Mouse (Mus musculus) CH12.LX (cell line): ENCODE data around the gene Gas2l3. TPM values are rescaled to one million over a fixed set of nuclear protein-coding genes. Genes with fewer than 3 reads are reported as not detected.

Experiments used
- DNase-seq: peaks from one replicate; pipeline ENCODE4 v3.0.0-alpha.2; 2013; ENCODE audit errors: extremely low read depth
- H3K27ac ChIP-seq: 2 replicates; pipeline ENCODE4 v1.5.1; 2012; ENCODE audit warnings: low read depth, mild to moderate bottlenecking, control low read depth, moderate library complexity; ENCODE audit not compliant: insufficient read depth
- H3K27me3 ChIP-seq: replicated peaks from 2 replicates; pipeline ENCODE3; 2012; ENCODE audit warnings: inconsistent platforms
- H3K36me3 ChIP-seq, 2 experiments: replicated peaks in 1 of 2; 2 replicates each; pipeline versions ENCODE3 to v1.6.1; 2012; ENCODE audit warnings: inconsistent platforms in 1 of 2, low read length in 1 of 2, mild to moderate bottlenecking in 1 of 2, mixed read lengths in 1 of 2, moderate library complexity in 1 of 2; ENCODE audit not compliant: control insufficient read depth in 1 of 2, insufficient read depth in 1 of 2
- H3K4me1 ChIP-seq, 2 experiments: 2 replicates each; pipeline ENCODE4 v1.6.1; 2012; ENCODE audit warnings: inconsistent platforms in 1 of 2, moderate library complexity in 1 of 2; ENCODE audit not compliant: insufficient read depth in 2 of 2, control insufficient read depth in 1 of 2
- H3K4me2 ChIP-seq: 2 replicates; pipeline ENCODE4 v1.6.1; 2012; ENCODE audit warnings: low read depth, mild to moderate bottlenecking, control low read depth; ENCODE audit not compliant: poor library complexity, insufficient read depth, severe bottlenecking
- H3K4me3 ChIP-seq, 3 experiments: fragments of 150-350 bp in 1 of 3; sonication (generic) in 1 of 3; replicated peaks in 1 of 3; 2 replicates each; pipeline versions ENCODE3 to v1.5.1; 2011 to 2012; ENCODE audit warnings: low read depth in 2 of 3, low read length in 2 of 3, mild to moderate bottlenecking in 2 of 3, moderate library complexity in 2 of 3, control low read depth in 1 of 3, improper control_type of control experiment in 1 of 3, inconsistent platforms in 1 of 3, mixed read lengths in 1 of 3; ENCODE audit not compliant: poor library complexity in 1 of 3
- H3K79me2 ChIP-seq: replicated peaks from 2 replicates; pipeline ENCODE4 v1.6.1; 2012; ENCODE audit warnings: mild to moderate bottlenecking, moderate library complexity; ENCODE audit not compliant: control insufficient read depth, poor library complexity, insufficient read depth, severe bottlenecking; ENCODE audit errors: extremely low read depth
- H3K9ac ChIP-seq: 2 replicates; pipeline ENCODE4 v1.6.1; 2012; ENCODE audit warnings: low read depth, mild to moderate bottlenecking, control low read depth, moderate library complexity; ENCODE audit not compliant: insufficient read depth
- H3K9me3 ChIP-seq: replicated peaks from 2 replicates; pipeline ENCODE3; 2012; ENCODE audit warnings: low read length, inconsistent platforms, mixed read lengths
- CTCF ChIP-seq, 2 experiments: IDR thresholded peaks in 1 of 2; conservative IDR thresholded peaks in 1 of 2; 2 replicates each; pipeline ENCODE4 v1.5.1; 2011 to 2012; ENCODE audit warnings: low read depth in 2 of 2, low read length in 2 of 2, improper control_type of control experiment in 1 of 2, inconsistent platforms in 1 of 2, mild to moderate bottlenecking in 1 of 2, moderate library complexity in 1 of 2
- E2F4 ChIP-seq: IDR thresholded peaks from 2 replicates; pipeline ENCODE4 v1.6.1; 2011; ENCODE audit warnings: low read depth, low read length, improper control_type of control experiment; ENCODE audit not compliant: insufficient replicate concordance
- EP300 ChIP-seq: IDR thresholded peaks from 2 replicates; pipeline ENCODE4 v1.6.1; 2011; ENCODE audit warnings: low read length, improper control_type of control experiment
- ETS1 ChIP-seq: conservative IDR thresholded peaks from 2 replicates; pipeline ENCODE4 v1.6.1; 2012; ENCODE audit warnings: low read depth, mild to moderate bottlenecking, inconsistent platforms, low read length, improper control_type of control experiment, moderate library complexity
- GABPA ChIP-seq: IDR thresholded peaks from 2 replicates; pipeline ENCODE4 v1.6.1; 2012; ENCODE audit warnings: low read depth, low read length, improper control_type of control experiment, inconsistent platforms; ENCODE audit not compliant: insufficient replicate concordance
- IRF4 ChIP-seq: IDR thresholded peaks from 2 replicates; pipeline ENCODE4 v1.6.1; 2014; ENCODE audit warnings: low read depth, mild to moderate bottlenecking, inconsistent platforms, low read length, improper control_type of control experiment
- JUN ChIP-seq: IDR thresholded peaks from 2 replicates; pipeline ENCODE4 v1.6.1; 2011; ENCODE audit warnings: low read depth, mild to moderate bottlenecking, low read length, improper control_type of control experiment, moderate library complexity; ENCODE audit not compliant: insufficient read depth
- KAT2A ChIP-seq: IDR thresholded peaks from 2 replicates; pipeline ENCODE4 v1.6.1; 2012; ENCODE audit warnings: low read length, improper control_type of control experiment, inconsistent platforms; ENCODE audit not compliant: insufficient replicate concordance
- MAFK ChIP-seq: IDR thresholded peaks from 2 replicates; pipeline ENCODE4 v1.6.1; 2011; ENCODE audit warnings: low read length, improper control_type of control experiment; ENCODE audit not compliant: insufficient replicate concordance
- MAX ChIP-seq: IDR thresholded peaks from 2 replicates; pipeline ENCODE4 v1.6.1; 2011; ENCODE audit warnings: low read length, improper control_type of control experiment
- MAZ ChIP-seq: IDR thresholded peaks from 2 replicates; pipeline ENCODE4 v1.6.1; 2012; ENCODE audit warnings: low read depth, mild to moderate bottlenecking, inconsistent platforms, low read length, improper control_type of control experiment, moderate library complexity
- MXI1 ChIP-seq: IDR thresholded peaks from 2 replicates; pipeline ENCODE4 v1.6.1; 2011; ENCODE audit warnings: mild to moderate bottlenecking, low read depth, low read length, improper control_type of control experiment
- MYC ChIP-seq: IDR thresholded peaks from 2 replicates; pipeline ENCODE4 v1.6.1; 2011; ENCODE audit warnings: low read depth, mild to moderate bottlenecking, improper control_type of control experiment, low read length
- NRF1 ChIP-seq: IDR thresholded peaks from 2 replicates; pipeline ENCODE4 v1.6.1; 2014; ENCODE audit warnings: low read depth, mild to moderate bottlenecking, inconsistent platforms, low read length, improper control_type of control experiment, moderate library complexity
- RCOR1 ChIP-seq: conservative IDR thresholded peaks from 2 replicates; pipeline ENCODE4 v1.6.1; 2012; ENCODE audit warnings: low read depth, mild to moderate bottlenecking, inconsistent platforms, low read length, improper control_type of control experiment
- SIN3A ChIP-seq: IDR thresholded peaks from 2 replicates; pipeline ENCODE4 v1.6.1; 2012; ENCODE audit warnings: low read length, improper control_type of control experiment, inconsistent platforms
- TBP ChIP-seq: conservative IDR thresholded peaks from 2 replicates; pipeline ENCODE4 v1.6.1; 2011; ENCODE audit warnings: low read depth, low read length, improper control_type of control experiment
- USF1 ChIP-seq: IDR thresholded peaks from 2 replicates; pipeline ENCODE4 v1.6.1; 2014; ENCODE audit warnings: low read depth, mild to moderate bottlenecking, inconsistent platforms, low read length, improper control_type of control experiment
- ZKSCAN1 ChIP-seq: IDR thresholded peaks from 2 replicates; pipeline ENCODE4 v1.6.1; 2012; ENCODE audit warnings: low read depth, inconsistent platforms, low read length, improper control_type of control experiment, borderline replicate concordance
- ZMIZ1 ChIP-seq: IDR thresholded peaks from 2 replicates; pipeline ENCODE4 v1.6.1; 2012; ENCODE audit warnings: low read depth, mild to moderate bottlenecking, inconsistent platforms, low read length, improper control_type of control experiment
- ZNF384 ChIP-seq: IDR thresholded peaks from 2 replicates; pipeline ENCODE4 v1.6.1; 2012; ENCODE audit warnings: low read depth, low read length, improper control_type of control experiment, inconsistent platforms
- dilution Hi-C: fragments of 300-500 bp; cut with MboI; formaldehyde crosslinking; loops from 2 replicates; pipeline ENCODE4 v1.14.3; 2020; ENCODE audit warnings: low sequenced_read_pairs; ENCODE audit not compliant: extremely low pct_unique_long_range_greater_than_20kb, extremely low pct_ligation_motif_present
- in situ Hi-C: fragments of 300-500 bp; cut with MboI; formaldehyde crosslinking; loops from 3 replicates; pipeline ENCODE4 v1.14.3; 2019; ENCODE audit warnings: low sequenced_read_pairs, low pct_ligation_motif_present, low pct_unique_long_range_greater_than_20kb, mixed read lengths
- polyA plus RNA-seq: library from polyadenylated mRNA; unstranded; fragments of >175 nt; gene quantifications from 2 replicates; pipeline ENCODE4 v1.2.1, GENCODE M21; 2012; ENCODE audit warnings: low read depth; ENCODE audit not compliant: insufficient read length
- total RNA-seq, 2 experiments: library from RNA; depleted of rRNA; stranded (reverse); fragments of 300-350 nt in 1 of 2; fragments of >200 nt in 1 of 2; gene quantifications; 2 replicates each; pipeline ENCODE4 v1.2.3; 2012 to 2014

Gene Gas2l3
- total and polyA plus RNA-seq, 3 experiments, result 7.3 to 12.2 (median 9.4) TPM

DNA sequence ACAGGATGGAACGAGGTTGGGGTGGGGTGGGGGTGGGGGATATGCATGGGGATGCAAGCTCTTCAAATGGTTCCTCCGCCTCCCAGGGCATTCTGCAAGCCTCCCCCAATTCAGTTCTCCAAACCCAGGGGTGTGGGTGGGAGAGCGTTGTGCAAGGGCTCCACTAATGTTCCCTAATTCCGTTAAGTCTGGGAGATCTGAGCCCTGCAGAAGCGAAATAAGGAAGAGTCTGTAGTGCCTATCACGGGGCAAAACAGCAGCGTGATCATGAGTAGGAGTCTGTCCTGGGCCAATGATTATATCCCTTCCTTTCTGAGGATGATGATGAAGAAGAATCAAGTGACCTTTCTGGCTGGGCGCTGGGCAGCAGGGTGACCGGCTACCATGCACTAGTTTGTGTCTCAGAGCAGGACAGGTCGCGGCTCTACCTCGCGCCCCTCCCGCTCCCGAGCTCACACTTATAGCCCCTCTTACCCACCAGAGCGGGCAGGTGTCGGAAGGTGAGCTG, 598 bp downstream of the Gas2l3 start:
- Histone ChIP-seq H3K4me3 (peak overlapping the region; percentile 82 to 93 (median 92)), H3K27me3 (no peaks in the 10 kb centered on the region), H3K4me1 (peaks cover 0 to 22% of the 10 kb centered on the region in 2 experiments; a peak in 2 of 4 replicates), H3K9ac (peak overlapping the region; percentile 10), H3K79me2 (peaks cover 9% of the 10 kb centered on the region), H3K4me2 (peak overlapping the region; percentile 48), H3K9me3 (peaks cover 4% of the 10 kb centered on the region), H3K36me3 (peaks cover 1 to 24% of the 10 kb centered on the region in 2 experiments), H3K27ac (peak overlapping the region; percentile 2; the same call in 1 of the 2 replicates)
- dilution Hi-C loops, result no loop called here
- DNase-seq, result peak; percentile 27
- in situ Hi-C loops, result no loop called here
- TF ChIP-seq MAX (peak; percentile 57; the same call in 1 of the 2 replicates), ZMIZ1 (0 out of 2 replicates have a peak, but pooled peaks have one; percentile 57), TBP (no peak), RCOR1 (0 out of 2 replicates have a peak, but pooled peaks have one; percentile 42)
- TF ChIP-seq, all 38 proteins: peak for 3

DNA sequence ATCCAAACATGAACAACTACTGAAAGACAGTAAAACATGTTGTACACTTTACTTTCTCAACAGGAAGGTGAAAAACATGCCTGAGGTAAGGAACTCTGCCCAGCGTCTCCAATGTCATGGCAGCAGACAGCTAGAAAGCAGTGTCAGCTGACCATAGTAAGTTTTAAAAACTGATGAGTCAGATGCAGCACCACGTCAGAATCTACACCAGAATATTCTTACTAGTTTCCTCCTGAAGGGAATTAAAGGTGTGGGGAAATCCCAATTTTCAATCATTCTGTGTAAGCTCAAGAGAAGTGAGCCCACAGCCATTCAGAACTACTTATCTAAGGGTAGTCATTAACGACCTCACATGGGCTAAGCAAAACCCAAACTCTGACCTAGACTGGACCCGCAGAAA, 1.1 kb downstream of the Gas2l3 start:
- H3K79me2 ChIP-seq, result peaks cover 9% of the 10 kb centered on the region
- H3K36me3 ChIP-seq, result peaks cover 2 to 30% of the 10 kb centered on the region in 2 experiments
- DNase-seq, result peak; percentile 65
- H3K9me3 ChIP-seq, result peaks cover 4% of the 10 kb centered on the region
- H3K27me3 ChIP-seq, result no peaks in the 10 kb centered on the region
- peak overlapping the region; percentile 48 for H3K4me2 ChIP-seq
- H3K4me3 ChIP-seq, result peak overlapping the region; percentile 82 to 93 (median 92)
- peak overlapping the region; percentile 10 for H3K9ac ChIP-seq
- in situ Hi-C loops, result no loop called here
- peaks cover 0 to 22% of the 10 kb centered on the region in 2 experiments; a peak in 2 of 4 replicates for H3K4me1 ChIP-seq
- dilution Hi-C loops, result no loop called here
- no peak overlapping the region for H3K27ac ChIP-seq
- TF ChIP-seq MAZ, result no peak
- TF ChIP-seq MYC, result no peak
- no peak for TF ChIP-seq ZNF384
- TF ChIP-seq TBP, result no peak
- TF ChIP-seq NRF1, result no peak
- no peak for TF ChIP-seq EP300
- peak; percentile 90 for TF ChIP-seq MAFK
- peak; percentile 52 for TF ChIP-seq USF1
- TF ChIP-seq CTCF (conservative IDR thresholded peaks at IDR 0.05 in 1 of 2, IDR thresholded peaks at IDR 0.05 in 1 of 2; ENCODE audit: low read depth in 2 of 2, low read length in 2 of 2), result no peak
- no peak for TF ChIP-seq RCOR1
- TF ChIP-seq MXI1, result peak; percentile 52; the same call in 1 of the 2 replicates
- no peak for TF ChIP-seq E2F4
- no peak for TF ChIP-seq KAT2A
- peak; percentile 70 for TF ChIP-seq ETS1
- no peak for TF ChIP-seq ZKSCAN1
- TF ChIP-seq JUN, result no peak
- no peak for TF ChIP-seq IRF4
- TF ChIP-seq GABPA, result no peak
- TF ChIP-seq SIN3A, result peak; percentile 20; the same call in 1 of the 2 replicates
